Mouse (Mus musculus) kidney, postnatal 0 days (tissue): Measurements from ENCODE around the gene Vwa8. TPM values are rescaled to one million over a fixed set of nuclear protein-coding genes. Genes with fewer than 3 reads are reported as not detected.
A peak's percentile ranks its signal among the peaks of the same experiment; 100 is the strongest.

Experiments
- ATAC-seq: fragments of 200-750 bp; cut with Nextera tagmentation; replicated peaks from 2 replicates; pipeline ENCODE4 v1.8.0; 2017; ENCODE audit warnings: low read depth, moderate number of reproducible peaks, moderate TSS enrichment, moderate library complexity; ENCODE audit not compliant: low FRiP score
- DNase-seq: peaks from one replicate; pipeline ENCODE4 v3.0.0-alpha.2; 2016; ENCODE audit warnings: low spot score
- H3K27ac ChIP-seq: fragments of 300-500 bp; sonication (generic); 2 replicates; pipeline ENCODE4 v1.5.1; 2014; ENCODE audit warnings: mild to moderate bottlenecking
- H3K27me3 ChIP-seq: fragments of 300-500 bp; sonication (generic); 2 replicates; pipeline ENCODE4 v1.6.1; 2014; ENCODE audit warnings: low read length, mixed read lengths; ENCODE audit not compliant: insufficient read depth
- H3K36me3 ChIP-seq: fragments of 300-500 bp; sonication (generic); 2 replicates; pipeline ENCODE4 v1.6.1; 2014; ENCODE audit warnings: low read length, mixed read lengths; ENCODE audit not compliant: insufficient read depth
- H3K4me1 ChIP-seq: fragments of 300-500 bp; sonication (generic); replicated peaks from 2 replicates; pipeline ENCODE4 v1.6.1; 2014; ENCODE audit warnings: antibody characterized with exemption, low read length, mixed read lengths; ENCODE audit not compliant: insufficient read depth
- H3K4me2 ChIP-seq: fragments of 300-500 bp; sonication (generic); 2 replicates; pipeline ENCODE4 v1.6.1; 2014; ENCODE audit warnings: mild to moderate bottlenecking, low read length, moderate library complexity, mixed read lengths
- H3K4me3 ChIP-seq: fragments of 300-500 bp; sonication (generic); replicated peaks from 2 replicates; pipeline ENCODE4 v1.5.1; 2014; ENCODE audit warnings: low read depth, low read length
- H3K9ac ChIP-seq: fragments of 300-500 bp; sonication (generic); 2 replicates; pipeline ENCODE4 v1.6.1; 2014; ENCODE audit warnings: low read depth, low read length
- H3K9me3 ChIP-seq: fragments of 300-500 bp; sonication (generic); replicated peaks from 2 replicates; pipeline ENCODE4 v1.6.1; 2016; ENCODE audit warnings: low read length, inconsistent platforms, mixed read lengths
- CTCF ChIP-seq: IDR thresholded peaks from 2 replicates; pipeline ENCODE4 v1.5.1; 2016; ENCODE audit warnings: antibody characterized with exemption, low read depth, mild to moderate bottlenecking, moderate library complexity
- WGBS: fragments of 180-500 bp; shearing (Covaris S2); extraction: QIAGEN DNeasy Blood & Tissue Kit; methylation state at CpG from one replicate; pipeline ENCODE4 v1.1.7; 2014; 5-methylcytosine and 5-hydroxymethylcytosine counted together
- polyA plus RNA-seq: library from polyadenylated mRNA; unstranded; fragments of >200 nt; fragmentation: Nextera tagmentation; extraction: Ambion mirVana; gene quantifications from 2 replicates; pipeline ENCODE4 v1.2.1, GENCODE M21; 2015

The Vwa8 gene
- polyA plus RNA-seq, 1 experiment from 2014 or later: 18.2 TPM

DNA sequence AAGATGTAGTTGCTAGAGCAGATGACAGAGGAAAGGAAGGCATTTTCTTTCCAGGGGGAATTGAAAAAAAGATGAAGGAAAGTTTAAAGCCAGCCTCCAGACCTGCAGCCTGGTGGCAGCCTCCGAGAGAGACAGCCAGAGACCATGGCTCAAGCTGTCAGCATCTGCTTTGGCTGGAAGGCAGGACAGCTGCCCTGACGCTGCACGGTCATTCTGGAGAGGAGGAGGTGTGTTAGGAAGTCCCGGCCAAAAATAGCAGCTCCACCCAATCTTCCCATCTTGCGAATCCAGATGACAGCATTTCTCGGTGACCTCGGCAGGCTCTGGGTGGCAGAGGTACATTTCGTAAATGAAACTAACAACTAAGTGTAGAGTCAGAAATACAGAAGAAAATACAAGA lies 225.9 kb downstream of the Vwa8 start:
- TF ChIP-seq CTCF: no peak
- 74% methylated on average over 8 of the region's 8 CpGs for WGBS

DNA sequence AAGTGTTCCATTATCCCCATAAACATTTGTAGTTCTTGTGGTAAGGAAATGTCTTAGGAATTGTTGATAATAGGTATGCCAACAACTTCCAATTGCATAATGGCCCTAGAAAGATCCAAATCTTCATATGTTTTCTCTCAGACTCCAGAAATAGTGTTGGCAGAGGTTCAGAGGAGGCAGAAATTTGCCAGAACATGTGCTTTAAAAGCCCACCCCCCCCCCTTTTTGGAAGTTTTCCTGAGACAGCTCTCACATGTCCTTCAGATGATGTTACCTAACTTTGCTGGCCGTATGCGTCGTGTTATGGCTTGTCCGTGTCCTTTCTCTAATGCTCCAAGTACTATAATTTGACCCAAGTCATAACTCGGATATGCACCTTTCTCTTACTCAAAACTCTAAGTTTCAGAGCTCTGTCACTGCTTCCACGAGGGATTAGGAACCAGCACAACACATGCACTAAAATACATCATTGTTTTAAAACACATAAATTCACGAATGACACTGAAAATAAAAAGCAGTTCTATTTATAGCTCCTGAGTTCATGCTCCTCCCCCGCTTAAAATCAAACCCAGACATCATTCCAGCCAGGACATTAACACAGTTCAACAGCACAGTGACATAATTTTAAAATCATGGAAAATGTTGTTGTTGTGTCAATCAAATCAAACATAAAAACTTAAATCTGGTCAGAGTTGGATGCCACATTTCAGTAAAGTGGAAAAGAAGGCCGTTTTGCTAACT lies 227.9 kb downstream of the Vwa8 start:
- no peak overlapping the region for H3K9ac ChIP-seq
- no peak overlapping the region for H3K4me3 ChIP-seq
- no peak overlapping the region for H3K4me2 ChIP-seq
- ATAC-seq (0 out of 2 replicates have a peak, but pooled peaks have one; percentile 7), DNase-seq (peak; percentile 80)
- H3K4me1 ChIP-seq: no peaks in the 10 kb centered on the region
- H3K27ac ChIP-seq: peak overlapping the region; percentile 42; the same call in 1 of the 2 replicates
- H3K36me3 ChIP-seq: no peaks in the 10 kb centered on the region
- no peaks in the 10 kb centered on the region for H3K27me3 ChIP-seq
- H3K9me3 ChIP-seq: no peaks in the 10 kb centered on the region
- WGBS: 50% methylated on average over 9 of the region's 9 CpGs
- TF ChIP-seq CTCF: no peak

More for the DNA sequence above, 225.9 kb downstream of the Vwa8 start:
- DNase-seq: no peak
- H3K4me3 ChIP-seq: no peak overlapping the region
- no peaks in the 10 kb centered on the region for H3K36me3 ChIP-seq
- H3K4me1 ChIP-seq: no peaks in the 10 kb centered on the region
- no peak overlapping the region for H3K27ac ChIP-seq
- no peak overlapping the region for H3K4me2 ChIP-seq
- no peak overlapping the region for H3K9ac ChIP-seq
- ATAC-seq: no peak
- H3K9me3 ChIP-seq: no peaks in the 10 kb centered on the region
- no peaks in the 10 kb centered on the region for H3K27me3 ChIP-seq

DNA sequence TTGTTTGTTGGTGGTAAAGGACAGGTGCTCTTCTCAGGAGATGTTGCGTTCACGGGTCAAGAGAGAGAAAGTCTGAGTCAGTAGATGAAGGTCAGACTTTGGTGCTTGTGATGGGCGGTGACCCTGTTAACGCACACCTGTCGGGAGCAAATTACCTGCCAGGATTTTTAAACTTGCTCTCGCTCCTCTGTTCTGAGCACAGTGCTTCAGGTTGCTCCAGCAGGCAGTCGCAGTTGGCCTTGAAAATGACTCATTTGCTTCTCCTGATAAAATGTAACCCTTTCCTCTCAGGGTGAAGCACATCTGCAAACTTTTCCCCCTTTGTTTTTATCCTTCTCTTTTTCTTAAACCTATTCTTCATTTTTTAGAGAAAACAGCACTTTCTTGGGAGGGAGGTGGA lies 234.7 kb downstream of the Vwa8 start:
- no peaks in the 10 kb centered on the region for H3K9me3 ChIP-seq
- H3K27ac ChIP-seq: no peak overlapping the region
- no peak overlapping the region for H3K4me2 ChIP-seq
- no peaks in the 10 kb centered on the region for H3K36me3 ChIP-seq
- DNase-seq (no peak), ATAC-seq (no peak)
- TF ChIP-seq CTCF: no peak
- H3K4me3 ChIP-seq: no peak overlapping the region
- H3K4me1 ChIP-seq: no peaks in the 10 kb centered on the region
- no peaks in the 10 kb centered on the region for H3K27me3 ChIP-seq
- H3K9ac ChIP-seq: no peak overlapping the region
- WGBS: 57% methylated on average over 7 of the region's 7 CpGs

DNA sequence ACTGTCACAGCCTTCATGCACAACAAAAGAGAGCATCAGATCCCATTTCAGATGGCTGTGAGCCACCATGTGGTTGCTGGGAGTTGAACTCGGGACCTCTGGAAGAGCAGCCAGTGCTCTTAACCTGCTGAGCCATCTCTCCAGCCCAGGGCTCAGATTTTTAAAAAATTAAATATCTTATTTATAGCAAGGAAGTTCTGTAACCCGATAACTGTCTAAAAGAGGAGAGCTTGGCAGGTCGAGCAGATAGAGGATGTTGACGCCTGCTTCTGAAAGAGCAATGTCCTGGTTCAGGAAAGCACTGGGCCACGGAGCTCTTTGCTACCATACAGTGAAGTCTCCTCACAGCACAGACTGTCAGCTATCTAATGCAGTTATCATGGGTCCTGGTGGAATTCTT lies 237.2 kb downstream of the Vwa8 start:
- Histone ChIP-seq H3K4me1 (no peaks in the 10 kb centered on the region), H3K36me3 (no peaks in the 10 kb centered on the region), H3K9me3 (no peaks in the 10 kb centered on the region), H3K27me3 (no peaks in the 10 kb centered on the region), H3K9ac (no peak overlapping the region), H3K4me2 (no peak overlapping the region), H3K27ac (no peak overlapping the region), H3K4me3 (no peak overlapping the region)
- TF ChIP-seq CTCF: no peak
- DNase-seq: no peak
- WGBS: 78% methylated on average over 5 of the region's 5 CpGs
- no peak for ATAC-seq

DNA sequence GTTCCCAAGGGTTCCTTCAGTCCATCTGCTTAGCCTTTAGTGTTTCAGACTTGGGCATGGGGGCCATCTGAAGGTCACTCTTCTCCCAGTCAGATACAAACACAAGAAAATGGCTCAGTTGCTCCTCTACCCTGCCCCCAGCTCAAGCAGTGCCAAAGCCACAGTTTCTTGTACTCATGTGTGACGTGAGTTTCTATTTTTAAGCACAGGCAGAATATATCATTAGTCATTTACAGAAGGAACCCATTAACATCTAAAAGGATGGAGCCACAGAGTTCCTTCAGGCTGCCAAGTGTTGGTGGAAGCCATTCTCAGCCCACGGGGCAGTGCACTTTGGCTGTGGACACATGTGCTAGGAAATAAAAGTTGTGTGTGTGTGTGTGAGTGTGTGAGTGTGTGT lies 240.6 kb downstream of the Vwa8 start:
- TF ChIP-seq CTCF: no peak
- H3K27ac ChIP-seq: peak overlapping the region; percentile 70; the same call in 1 of the 2 replicates
- H3K4me1 ChIP-seq: no peaks in the 10 kb centered on the region
- ATAC-seq (peak; percentile 93), DNase-seq (peak; percentile 92)
- H3K36me3 ChIP-seq: 0 out of 2 replicates have a peak, but pooled peaks cover 2% of the 10 kb centered on the region
- no peaks in the 10 kb centered on the region for H3K9me3 ChIP-seq
- H3K27me3 ChIP-seq: no peaks in the 10 kb centered on the region
- no peak overlapping the region for H3K4me2 ChIP-seq
- H3K4me3 ChIP-seq: no peak overlapping the region
- no peak overlapping the region for H3K9ac ChIP-seq
- 20% methylated on average over 2 of the region's 2 CpGs for WGBS

DNA sequence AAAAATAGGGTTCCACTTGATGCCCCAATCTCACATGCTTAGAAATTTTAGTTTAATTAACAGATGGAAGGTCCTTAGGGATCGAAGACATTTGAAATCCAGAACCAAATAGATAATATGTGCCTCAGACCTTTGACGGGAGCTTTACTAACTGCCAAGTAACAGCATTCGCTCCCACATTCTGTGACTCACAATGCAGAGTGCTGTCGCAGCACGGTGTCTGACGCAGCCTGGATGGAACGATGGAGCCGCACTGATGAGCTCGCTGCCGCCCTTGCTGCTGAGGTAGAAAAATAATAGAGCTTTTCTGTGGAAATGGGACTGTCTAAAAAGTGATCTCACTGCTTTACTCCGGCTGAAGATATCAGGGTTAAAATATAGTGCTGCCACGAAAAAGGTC lies 248.3 kb downstream of the Vwa8 start:
- WGBS: 91% methylated on average over 12 of the region's 12 CpGs
- DNase-seq: no peak
- no peak overlapping the region for H3K4me2 ChIP-seq

More for the DNA sequence above, 248.3 kb downstream of the Vwa8 start:
- ATAC-seq: no peak
- no peak overlapping the region for H3K27ac ChIP-seq
- no peaks in the 10 kb centered on the region for H3K9me3 ChIP-seq
- no peaks in the 10 kb centered on the region for H3K27me3 ChIP-seq
- H3K4me1 ChIP-seq: no peaks in the 10 kb centered on the region
- H3K4me3 ChIP-seq: no peak overlapping the region
- H3K36me3 ChIP-seq: peaks cover 13% of the 10 kb centered on the region; the same call in 1 of the 2 replicates
- TF ChIP-seq CTCF: no peak
- H3K9ac ChIP-seq: no peak overlapping the region
